Mouse (Mus musculus) adrenal gland, postnatal 25 days (tissue): Measurements from ENCODE around the gene Arhgap42. TPM values are rescaled to one million over a fixed set of nuclear protein-coding genes. Genes with fewer than 3 reads are reported as not detected.

Experiments used
- DNase-seq: peaks from one replicate; pipeline ENCODE4 v3.0.0; 2021; ENCODE audit warnings: mixed read lengths
- total RNA-seq: library from RNA; stranded (reverse); gene quantifications from 2 replicates; pipeline ENCODE4 v1.2.3, GENCODE M21; 2021

Arhgap42 gene
- total RNA-seq, 1 experiment from 2014 or later = 32.9 TPM

- no peak for DNase-seq
Observed at GRCm38 (mm10) chr9:9142561-9142960, 96.3 kb downstream of the Arhgap42 start.

GRCm38 (mm10) chr9:9142144-9142543, 96.8 kb downstream of the Arhgap42 start:
- no peak for DNase-seq

- peak; percentile 28 for DNase-seq
Observed at GRCm38 (mm10) chr9:9128996-9129694, 109.8 kb downstream of the Arhgap42 start.

GRCm38 (mm10) chr9:9127041-9127755, 111.7 kb downstream of the Arhgap42 start:
- DNase-seq = peak; percentile 22

- DNase-seq = no peak
Observed at GRCm38 (mm10) chr9:9124156-9124555, 114.7 kb downstream of the Arhgap42 start.

GRCm38 (mm10) chr9:9114266-9114665, 124.6 kb downstream of the Arhgap42 start:
- no peak for DNase-seq

GRCm38 (mm10) chr9:9113847-9114246, 125.1 kb downstream of the Arhgap42 start:
- no peak for DNase-seq

- DNase-seq = no peak
Observed at GRCm38 (mm10) chr9:9112921-9113320, 126.0 kb downstream of the Arhgap42 start.

GRCm38 (mm10) chr9:9107697-9108096, 131.2 kb downstream of the Arhgap42 start:
- no peak for DNase-seq

- no peak for DNase-seq
Observed at GRCm38 (mm10) chr9:9104761-9105160, 134.1 kb downstream of the Arhgap42 start.

GRCm38 (mm10) chr9:9102158-9102514, 136.8 kb downstream of the Arhgap42 start:
- DNase-seq = no peak

GRCm38 (mm10) chr9:9101482-9102157, 137.3 kb downstream of the Arhgap42 start:
- no peak for DNase-seq

- no peak for DNase-seq
Observed at GRCm38 (mm10) chr9:9101055-9101454, 137.8 kb downstream of the Arhgap42 start.

GRCm38 (mm10) chr9:9097835-9098234, 141.1 kb downstream of the Arhgap42 start:
- no peak for DNase-seq

- no peak for DNase-seq
Observed at GRCm38 (mm10) chr9:9096761-9097160, 142.1 kb downstream of the Arhgap42 start.

GRCm38 (mm10) chr9:9093096-9093495, 145.8 kb downstream of the Arhgap42 start:
- DNase-seq = no peak

- DNase-seq = no peak
Observed at GRCm38 (mm10) chr9:9083441-9083840, 155.5 kb downstream of the Arhgap42 start.

- DNase-seq = no peak
Observed at GRCm38 (mm10) chr9:9052920-9053319, 186.0 kb downstream of the Arhgap42 start.

- DNase-seq = peak; percentile 5
Observed at GRCm38 (mm10) chr9:9051184-9051583, 187.7 kb downstream of the Arhgap42 start.

- no peak for DNase-seq
Observed at GRCm38 (mm10) chr9:9049202-9049601, 189.7 kb downstream of the Arhgap42 start.

- no peak for DNase-seq
Observed at GRCm38 (mm10) chr9:9041009-9041408, 197.9 kb downstream of the Arhgap42 start.

- DNase-seq = no peak
Observed at GRCm38 (mm10) chr9:9037017-9037671, 201.8 kb downstream of the Arhgap42 start.

GRCm38 (mm10) chr9:9027904-9028303, 211.0 kb downstream of the Arhgap42 start:
- DNase-seq = no peak
